Mouse (Mus musculus): ENCODE data around the gene Foxj3. TPM values are rescaled to one million over a fixed set of nuclear protein-coding genes. Genes with fewer than 3 reads are reported as not detected.

Gene Foxj3
- polyA plus RNA-seq, 1 experiment = 19.1 TPM

- Histone ChIP-seq H3K4me3 (ENCODE audit: insufficient read depth, low read depth, low read length) (no peak overlapping the region), H3K27me3 (replicated peaks; ENCODE audit: control insufficient read depth, insufficient read depth, low read length) (no peaks in the 10 kb centered on the region), H3K27ac (ENCODE audit: insufficient read depth, low read depth, low read length) (no peak overlapping the region), H3K36me3 (ENCODE audit: control insufficient read depth, insufficient read depth, low read length) (no peaks in the 10 kb centered on the region), H3K4me1 (ENCODE audit: control insufficient read depth, insufficient read depth, low read length) (no peaks in the 10 kb centered on the region)
- TF ChIP-seq POLR2A (IDR thresholded peaks at IDR 0.05; ENCODE audit: low read depth, low read length) = no peak
- TF ChIP-seq CTCF (conservative IDR thresholded peaks at IDR 0.05; ENCODE audit: insufficient read depth, insufficient read length, low read depth, low read length) = no peak
- 63% methylated on average over 3 of the region's 3 CpGs for WGBS
- no peak for DNase-seq
Observed at GRCm38 (mm10) chr4:119512731-119513141, 24.1 kb upstream of the Foxj3 start.

- no peak for DNase-seq
- no peaks in the 10 kb centered on the region for H3K4me1 ChIP-seq (ENCODE audit: control insufficient read depth, insufficient read depth, low read length)
- TF ChIP-seq POLR2A (IDR thresholded peaks at IDR 0.05; ENCODE audit: low read depth, low read length) = no peak
- TF ChIP-seq CTCF (conservative IDR thresholded peaks at IDR 0.05; ENCODE audit: insufficient read depth, insufficient read length, low read depth, low read length) = no peak
- WGBS = 74% methylated on average over 4 of the region's 4 CpGs
- H3K36me3 ChIP-seq (ENCODE audit: control insufficient read depth, insufficient read depth, low read length) = no peaks in the 10 kb centered on the region
- no peak overlapping the region for H3K27ac ChIP-seq (ENCODE audit: insufficient read depth, low read depth, low read length)
- no peak overlapping the region for H3K4me3 ChIP-seq (ENCODE audit: insufficient read depth, low read depth, low read length)
- no peaks in the 10 kb centered on the region for H3K27me3 ChIP-seq (replicated peaks; ENCODE audit: control insufficient read depth, insufficient read depth, low read length)
Observed at GRCm38 (mm10) chr4:119523575-119523974, 13.2 kb upstream of the Foxj3 start.

GRCm38 (mm10) chr4:119524010-119524409, 12.8 kb upstream of the Foxj3 start:
- no peaks in the 10 kb centered on the region for H3K4me1 ChIP-seq (ENCODE audit: control insufficient read depth, insufficient read depth, low read length)
- no peak overlapping the region for H3K4me3 ChIP-seq (ENCODE audit: insufficient read depth, low read depth, low read length)
- H3K36me3 ChIP-seq (ENCODE audit: control insufficient read depth, insufficient read depth, low read length) = no peaks in the 10 kb centered on the region
- no peak for TF ChIP-seq CTCF (conservative IDR thresholded peaks at IDR 0.05; ENCODE audit: insufficient read depth, insufficient read length, low read depth, low read length)
- no peak for TF ChIP-seq POLR2A (IDR thresholded peaks at IDR 0.05; ENCODE audit: low read depth, low read length)
- 65% methylated on average over 1 of the region's 1 CpGs for WGBS
- no peak for DNase-seq
- no peaks in the 10 kb centered on the region for H3K27me3 ChIP-seq (replicated peaks; ENCODE audit: control insufficient read depth, insufficient read depth, low read length)
- H3K27ac ChIP-seq (ENCODE audit: insufficient read depth, low read depth, low read length) = no peak overlapping the region

GRCm38 (mm10) chr4:119524466-119524865, 12.3 kb upstream of the Foxj3 start:
- no peak overlapping the region for H3K4me3 ChIP-seq (ENCODE audit: insufficient read depth, low read depth, low read length)
- TF ChIP-seq CTCF (conservative IDR thresholded peaks at IDR 0.05; ENCODE audit: insufficient read depth, insufficient read length, low read depth, low read length) (no peak), POLR2A (IDR thresholded peaks at IDR 0.05; ENCODE audit: low read depth, low read length) (no peak)
- no peak overlapping the region for H3K27ac ChIP-seq (ENCODE audit: insufficient read depth, low read depth, low read length)
- DNase-seq = no peak
- H3K36me3 ChIP-seq (ENCODE audit: control insufficient read depth, insufficient read depth, low read length) = no peaks in the 10 kb centered on the region
- no peaks in the 10 kb centered on the region for H3K27me3 ChIP-seq (replicated peaks; ENCODE audit: control insufficient read depth, insufficient read depth, low read length)
- WGBS = 86% methylated on average over 2 of the region's 2 CpGs
- no peaks in the 10 kb centered on the region for H3K4me1 ChIP-seq (ENCODE audit: control insufficient read depth, insufficient read depth, low read length)

- no peak overlapping the region for H3K27ac ChIP-seq (ENCODE audit: insufficient read depth, low read depth, low read length)
Observed at GRCm38 (mm10) chr4:119526329-119526845, 10.4 kb upstream of the Foxj3 start.

GRCm38 (mm10) chr4:119531813-119532212, 5.0 kb upstream of the Foxj3 start:
- peak; percentile 41 for DNase-seq
- no peak for TF ChIP-seq CTCF (conservative IDR thresholded peaks at IDR 0.05; ENCODE audit: insufficient read depth, insufficient read length, low read depth, low read length)
- no peak for TF ChIP-seq POLR2A (IDR thresholded peaks at IDR 0.05; ENCODE audit: low read depth, low read length)
- WGBS = 77% methylated on average over 2 of the region's 2 CpGs
- Histone ChIP-seq H3K27me3 (replicated peaks; ENCODE audit: control insufficient read depth, insufficient read depth, low read length) (no peaks in the 10 kb centered on the region), H3K4me3 (ENCODE audit: insufficient read depth, low read depth, low read length) (no peak overlapping the region), H3K27ac (ENCODE audit: insufficient read depth, low read depth, low read length) (no peak overlapping the region), H3K36me3 (ENCODE audit: control insufficient read depth, insufficient read depth, low read length) (no peaks in the 10 kb centered on the region), H3K4me1 (ENCODE audit: control insufficient read depth, insufficient read depth, low read length) (no peaks in the 10 kb centered on the region)

More at GRCm38 (mm10) chr4:119526329-119526845, 10.4 kb upstream of the Foxj3 start:
- DNase-seq = no peak
- TF ChIP-seq CTCF (conservative IDR thresholded peaks at IDR 0.05; ENCODE audit: insufficient read depth, insufficient read length, low read depth, low read length) (no peak), POLR2A (IDR thresholded peaks at IDR 0.05; ENCODE audit: low read depth, low read length) (no peak)
- no peaks in the 10 kb centered on the region for H3K36me3 ChIP-seq (ENCODE audit: control insufficient read depth, insufficient read depth, low read length)
- no peaks in the 10 kb centered on the region for H3K27me3 ChIP-seq (replicated peaks; ENCODE audit: control insufficient read depth, insufficient read depth, low read length)
- H3K4me3 ChIP-seq (ENCODE audit: insufficient read depth, low read depth, low read length) = no peak overlapping the region
- no peaks in the 10 kb centered on the region for H3K4me1 ChIP-seq (ENCODE audit: control insufficient read depth, insufficient read depth, low read length)

- no peak overlapping the region for H3K4me3 ChIP-seq (ENCODE audit: insufficient read depth, low read depth, low read length)
- TF ChIP-seq POLR2A (IDR thresholded peaks at IDR 0.05; ENCODE audit: low read depth, low read length) (no peak), CTCF (conservative IDR thresholded peaks at IDR 0.05; ENCODE audit: insufficient read depth, insufficient read length, low read depth, low read length) (no peak)
- H3K4me1 ChIP-seq (ENCODE audit: control insufficient read depth, insufficient read depth, low read length) = peaks cover 10% of the 10 kb centered on the region; the same call in 1 of the 2 replicates
- no peaks in the 10 kb centered on the region for H3K27me3 ChIP-seq (replicated peaks; ENCODE audit: control insufficient read depth, insufficient read depth, low read length)
- no peak overlapping the region for H3K27ac ChIP-seq (ENCODE audit: insufficient read depth, low read depth, low read length)
- no peaks in the 10 kb centered on the region for H3K36me3 ChIP-seq (ENCODE audit: control insufficient read depth, insufficient read depth, low read length)
- no peak for DNase-seq
- WGBS = 73% methylated on average over 4 of the region's 4 CpGs
Observed at GRCm38 (mm10) chr4:119535103-119535502, 1.7 kb upstream of the Foxj3 start.

All from kidney, adult 2 months (tissue).